Mouse (Mus musculus) midbrain, embryonic 16.5 days (tissue): ENCODE measurements at regions not wholly inside any gene's neighbourhood (a gene's known extent, or its start where the extent isn't known, plus 50 kb on each side); places are given as distances from the start of the nearest gene placed in this dataset.

Source experiments
- ATAC-seq: fragments of 200-750 bp; cut with Nextera tagmentation; 2 replicates; pipeline ENCODE4 v1.8.0; 2017; ENCODE audit warnings: moderate TSS enrichment
- H3K27ac ChIP-seq: fragments of 300-500 bp; sonication (generic); 2 replicates; pipeline ENCODE4 v1.5.1; 2014; ENCODE audit warnings: mild to moderate bottlenecking, low read length, mixed read lengths
- H3K27me3 ChIP-seq: fragments of 300-500 bp; sonication (generic); 2 replicates; pipeline ENCODE4 v1.6.1; 2014; ENCODE audit warnings: low read depth, low read length, mixed read lengths; ENCODE audit not compliant: control insufficient read depth, insufficient read depth
- H3K36me3 ChIP-seq: fragments of 300-500 bp; sonication (generic); 2 replicates; pipeline ENCODE4 v1.6.1; 2014; ENCODE audit warnings: mild to moderate bottlenecking, low read length, moderate library complexity, mixed read lengths; ENCODE audit not compliant: control insufficient read depth, insufficient read depth
- H3K4me1 ChIP-seq: fragments of 300-500 bp; sonication (generic); 2 replicates; pipeline ENCODE4 v1.6.1; 2014; ENCODE audit warnings: mild to moderate bottlenecking, low read length, mixed read lengths; ENCODE audit not compliant: control insufficient read depth, insufficient read depth
- H3K4me2 ChIP-seq: fragments of 300-500 bp; sonication (generic); 2 replicates; pipeline ENCODE4 v1.6.1; 2014; ENCODE audit warnings: mild to moderate bottlenecking, low read length, mixed read lengths
- H3K4me3 ChIP-seq: fragments of 300-500 bp; sonication (generic); 2 replicates; pipeline ENCODE4 v1.5.1; 2014; ENCODE audit warnings: low read depth, mild to moderate bottlenecking, low read length, moderate library complexity, mixed read lengths
- H3K9ac ChIP-seq: fragments of 300-500 bp; sonication (generic); 2 replicates; pipeline ENCODE4 v1.6.1; 2014; ENCODE audit warnings: low read depth, low read length, mixed read lengths
- H3K9me3 ChIP-seq: fragments of 300-500 bp; sonication (generic); replicated peaks from 2 replicates; pipeline ENCODE4 v1.6.1; 2014; ENCODE audit warnings: mild to moderate bottlenecking, low read length, mixed read lengths; ENCODE audit not compliant: control insufficient read depth, poor library complexity, severe bottlenecking
- WGBS: fragments of 180-500 bp; shearing (Covaris S2); extraction: QIAGEN DNeasy Blood & Tissue Kit; methylation state at CpG from one replicate; pipeline ENCODE4 v1.1.7; 2014; 5-methylcytosine and 5-hydroxymethylcytosine counted together

GRCm38 (mm10) chr4:142641069-142641468, 401.9 kb upstream of the Kazn start:
- no peaks in the 10 kb centered on the region for H3K9me3 ChIP-seq
- no peaks in the 10 kb centered on the region for H3K36me3 ChIP-seq
- H3K4me2 ChIP-seq = no peak overlapping the region
- ATAC-seq = no peak; the same call in 1 of the 2 replicates
- H3K27ac ChIP-seq = no peak overlapping the region
- no peak overlapping the region for H3K4me3 ChIP-seq
- no peaks in the 10 kb centered on the region for H3K27me3 ChIP-seq
- no peak overlapping the region for H3K9ac ChIP-seq
- peaks cover 6% of the 10 kb centered on the region for H3K4me1 ChIP-seq
- WGBS = 94% methylated on average over 10 of the region's 10 CpGs

GRCm38 (mm10) chr4:142639340-142639733, 400.1 kb upstream of the Kazn start:
- Histone ChIP-seq H3K4me3 (no peak overlapping the region), H3K9ac (0 out of 2 replicates have a peak overlapping the region, but pooled peaks have one; percentile 11), H3K36me3 (no peaks in the 10 kb centered on the region), H3K4me2 (no peak overlapping the region), H3K27me3 (no peaks in the 10 kb centered on the region), H3K9me3 (no peaks in the 10 kb centered on the region), H3K27ac (peak overlapping the region; percentile 60), H3K4me1 (peaks cover 8% of the 10 kb centered on the region)
- ATAC-seq = peak; percentile 44; the same call in 1 of the 2 replicates
- WGBS = 40% methylated on average over 9 of the region's 9 CpGs

GRCm38 (mm10) chr4:142638733-142639339, 399.6 kb upstream of the Kazn start:
- H3K9me3 ChIP-seq = no peaks in the 10 kb centered on the region
- ATAC-seq = peak; percentile 69; the same call in 1 of the 2 replicates
- peaks cover 8% of the 10 kb centered on the region for H3K4me1 ChIP-seq
- H3K9ac ChIP-seq = 0 out of 2 replicates have a peak overlapping the region, but pooled peaks have one; percentile 5
- no peak overlapping the region for H3K4me2 ChIP-seq
- no peaks in the 10 kb centered on the region for H3K27me3 ChIP-seq
- peak overlapping the region; percentile 60 for H3K27ac ChIP-seq
- H3K4me3 ChIP-seq = no peak overlapping the region
- 14% methylated on average over 13 of the region's 13 CpGs for WGBS
- H3K36me3 ChIP-seq = no peaks in the 10 kb centered on the region

GRCm38 (mm10) chr4:142638057-142638456, 398.9 kb upstream of the Kazn start:
- Histone ChIP-seq H3K4me2 (no peak overlapping the region), H3K27ac (no peak overlapping the region; the same call in 1 of the 2 replicates), H3K4me3 (no peak overlapping the region), H3K27me3 (no peaks in the 10 kb centered on the region), H3K4me1 (peaks cover 8% of the 10 kb centered on the region), H3K9me3 (no peaks in the 10 kb centered on the region), H3K9ac (no peak overlapping the region), H3K36me3 (no peaks in the 10 kb centered on the region)
- WGBS = 92% methylated on average over 4 of the region's 4 CpGs
- no peak for ATAC-seq

GRCm38 (mm10) chr4:142634398-142634797, 395.2 kb upstream of the Kazn start:
- 45% methylated on average over 8 of the region's 8 CpGs for WGBS
- Histone ChIP-seq H3K4me1 (peaks cover 8% of the 10 kb centered on the region), H3K9ac (no peak overlapping the region), H3K27ac (no peak overlapping the region), H3K27me3 (no peaks in the 10 kb centered on the region), H3K36me3 (no peaks in the 10 kb centered on the region), H3K9me3 (no peaks in the 10 kb centered on the region), H3K4me3 (no peak overlapping the region), H3K4me2 (no peak overlapping the region)
- ATAC-seq = no peak

GRCm38 (mm10) chr4:142633667-142634350, 394.6 kb upstream of the Kazn start:
- ATAC-seq = no peak
- Histone ChIP-seq H3K4me1 (peaks cover 5% of the 10 kb centered on the region), H3K27me3 (no peaks in the 10 kb centered on the region), H3K4me2 (no peak overlapping the region), H3K27ac (no peak overlapping the region), H3K9ac (no peak overlapping the region), H3K4me3 (no peak overlapping the region), H3K9me3 (no peaks in the 10 kb centered on the region), H3K36me3 (no peaks in the 10 kb centered on the region)
- WGBS = 73% methylated on average over 13 of the region's 13 CpGs

- no peak overlapping the region for H3K27ac ChIP-seq
- H3K9ac ChIP-seq = no peak overlapping the region
- 87% methylated on average over 8 of the region's 8 CpGs for WGBS
- no peaks in the 10 kb centered on the region for H3K9me3 ChIP-seq
- no peaks in the 10 kb centered on the region for H3K36me3 ChIP-seq
- ATAC-seq = no peak
- H3K4me2 ChIP-seq = no peak overlapping the region
- no peaks in the 10 kb centered on the region for H3K27me3 ChIP-seq
- no peak overlapping the region for H3K4me3 ChIP-seq
- H3K4me1 ChIP-seq = no peaks in the 10 kb centered on the region
Measured at GRCm38 (mm10) chr4:142626503-142627194, 387.4 kb upstream of the Kazn start.

- Histone ChIP-seq H3K9me3 (no peaks in the 10 kb centered on the region), H3K4me3 (no peak overlapping the region), H3K9ac (no peak overlapping the region), H3K4me2 (no peak overlapping the region), H3K36me3 (no peaks in the 10 kb centered on the region), H3K4me1 (no peaks in the 10 kb centered on the region), H3K27me3 (no peaks in the 10 kb centered on the region), H3K27ac (no peak overlapping the region)
- ATAC-seq = no peak
- 25% methylated on average over 3 of the region's 3 CpGs for WGBS
Measured at GRCm38 (mm10) chr4:142625456-142625855, 386.3 kb upstream of the Kazn start.
